Mouse (Mus musculus) adrenal gland, postnatal 4 days (tissue): ENCODE measurements around the gene Olfr1425. TPM values are rescaled to one million over a fixed set of nuclear protein-coding genes. Genes with fewer than 3 reads are reported as not detected.
"Not testable (repeated sequence)": the region's sequence is repeated elsewhere in the genome, so short reads cannot be mapped to it uniquely, and the experiment has no call there.

Experiments
- DNase-seq, 2 experiments: peaks; one replicate each; pipeline ENCODE4 v3.0.0; 2021 to 2022; ENCODE audit warnings: low spot score in 2 of 2, mixed read lengths in 2 of 2
- long read RNA-seq, 2 experiments: library from polyadenylated mRNA; stranded (forward); transcript quantifications; one replicate each; pipeline ENCODE4 v2.0.0; 2021
- total RNA-seq, 2 experiments: library from RNA; stranded (reverse); gene quantifications; 2 replicates each; pipeline ENCODE4 v1.2.3; 2021

Olfr1425 gene
- total RNA-seq, result not detected
- long read RNA-seq, experiment 1, result 0 reads
- long read RNA-seq, experiment 2, result 0 reads

GRCm38 (mm10) chr19:12077631-12078030 lies at the start of gene Olfr1425:
Olfr1425 (minus strand) TSS chr19:12077731.
- not testable (repeated sequence) for DNase-seq

GRCm38 (mm10) chr19:12123103-12123502 lies 45.6 kb upstream of the Olfr1425 start, which contains the start of gene Olfr76:
Olfr76 (minus strand) TSS chr19:12123203.
- no peak for DNase-seq

GRCm38 (mm10) chr19:12116464-12116863 lies 38.9 kb upstream of the Olfr1425 start:
- DNase-seq, result no peak

GRCm38 (mm10) chr19:12115797-12116196 lies 38.3 kb upstream of the Olfr1425 start, which contains the start of gene Olfr1428:
Olfr1428 (minus strand) TSS chr19:12115897.
- no peak for DNase-seq

GRCm38 (mm10) chr19:12113807-12114206 lies 36.3 kb upstream of the Olfr1425 start:
- no peak for DNase-seq

GRCm38 (mm10) chr19:12104541-12104940 lies 27.0 kb upstream of the Olfr1425 start:
- DNase-seq, result no peak

GRCm38 (mm10) chr19:12103234-12103633 lies 25.7 kb upstream of the Olfr1425 start, which contains the start of gene Olfr1427:
Olfr1427 (minus strand) TSS chr19:12103334.
- no peak for DNase-seq

- DNase-seq, result no peak
Measured at GRCm38 (mm10) chr19:12091913-12092312, 14.4 kb upstream of the Olfr1425 start, which contains the start of gene Olfr1426. Olfr1426 (minus strand) TSS chr19:12092013.

- not testable (repeated sequence) for DNase-seq
Measured at GRCm38 (mm10) chr19:12069546-12069945, 8.0 kb downstream of the Olfr1425 start.

- DNase-seq, result not testable (repeated sequence)
Measured at GRCm38 (mm10) chr19:12067806-12068205, 9.7 kb downstream of the Olfr1425 start.

GRCm38 (mm10) chr19:12062582-12062981 lies 14.9 kb downstream of the Olfr1425 start, which contains the start of gene Olfr1424:
Olfr1424 (minus strand) TSS chr19:12062682.
- not testable (repeated sequence) for DNase-seq

GRCm38 (mm10) chr19:12043163-12043562 lies 34.4 kb downstream of the Olfr1425 start:
- DNase-seq, result no peak

- no peak for DNase-seq
Measured at GRCm38 (mm10) chr19:12041217-12041616, 36.3 kb downstream of the Olfr1425 start, which contains the start of gene Olfr1423. Olfr1423 (minus strand) TSS chr19:12041317.

GRCm38 (mm10) chr19:12037727-12038126 lies 39.8 kb downstream of the Olfr1425 start:
- no peak for DNase-seq

- DNase-seq, result no peak
Measured at GRCm38 (mm10) chr19:12026606-12027005, 50.9 kb downstream of the Olfr1425 start.

GRCm38 (mm10) chr19:12025333-12025732 lies 52.2 kb downstream of the Olfr1425 start:
- no peak for DNase-seq

- no peak for DNase-seq
Measured at GRCm38 (mm10) chr19:12024149-12024548, 53.4 kb downstream of the Olfr1425 start.

Other genes starting within 250 kb of the Olfr1425 start
- not detected for gene Olfr1417, start 238.5 kb downstream of the Olfr1425 start, total RNA-seq
- gene Olfr1418, start 216.7 kb downstream of the Olfr1425 start, total RNA-seq, result not detected
- not detected for gene Olfr1419, start 202.6 kb downstream of the Olfr1425 start, total RNA-seq
- not detected for gene Olfr1420, start 191.2 kb downstream of the Olfr1425 start, total RNA-seq
- 10 to 100 TPM; 36.2 to 38.1 TPM for gene Patl1, start 165.3 kb downstream of the Olfr1425 start, total RNA-seq
- gene Osbp, start 111.8 kb downstream of the Olfr1425 start, total RNA-seq, result 10 to 100 TPM; 71.0 to 74.0 TPM
- not detected for gene Olfr1423, start 36.4 kb downstream of the Olfr1425 start, total RNA-seq
- gene Olfr1424, start 15.0 kb downstream of the Olfr1425 start, total RNA-seq, result not detected
- gene Olfr1426, start 14.3 kb upstream of the Olfr1425 start, total RNA-seq, result not detected
- not detected for gene Olfr1427, start 25.6 kb upstream of the Olfr1425 start, total RNA-seq
- gene Olfr1428, start 38.2 kb upstream of the Olfr1425 start, total RNA-seq, result not detected
- gene Olfr76, start 45.5 kb upstream of the Olfr1425 start, total RNA-seq, result not detected
- gene Olfr1555-ps1, start 92.4 kb upstream of the Olfr1425 start, total RNA-seq, result not detected
- not detected for gene Olfr1431, start 122.9 kb upstream of the Olfr1425 start, total RNA-seq
- gene Olfr1432, start 154.9 kb upstream of the Olfr1425 start, total RNA-seq, result not detected
- gene Olfr262, start 163.9 kb upstream of the Olfr1425 start, total RNA-seq, result not detected
- gene Olfr235, start 183.3 kb upstream of the Olfr1425 start, total RNA-seq, result not detected
- gene Olfr1434, start 202.1 kb upstream of the Olfr1425 start, total RNA-seq, result not detected
- not detected for gene Olfr1436, start 221.4 kb upstream of the Olfr1425 start, total RNA-seq
- gene Olfr1437, start 247.4 kb upstream of the Olfr1425 start, total RNA-seq, result not detected